Mouse (Mus musculus) limb, embryonic 10.5 days (tissue): ENCODE measurements around the gene Naa60. TPM values are rescaled to one million over a fixed set of nuclear protein-coding genes. Genes with fewer than 3 reads are reported as not detected.

Source experiments
- DNase-seq: peaks from one replicate; pipeline ENCODE4 v3.0.0-alpha.2; 2017; ENCODE audit warnings: low spot score
- H3K27ac ChIP-seq: fragments of 300-500 bp; sonication (generic); 2 replicates; pipeline ENCODE4 v1.5.1; 2016; ENCODE audit warnings: mild to moderate bottlenecking
- H3K27me3 ChIP-seq: fragments of 300-500 bp; sonication (generic); 2 replicates; pipeline ENCODE4 v1.6.1; 2016; ENCODE audit warnings: low read depth, mild to moderate bottlenecking; ENCODE audit not compliant: poor library complexity, severe bottlenecking
- H3K36me3 ChIP-seq: fragments of 300-500 bp; sonication (generic); 2 replicates; pipeline ENCODE4 v1.6.1; 2016; ENCODE audit warnings: mild to moderate bottlenecking, moderate library complexity
- H3K4me1 ChIP-seq: fragments of 300-500 bp; sonication (generic); 2 replicates; pipeline ENCODE4 v1.6.1; 2016
- H3K4me3 ChIP-seq: fragments of 300-500 bp; sonication (generic); 2 replicates; pipeline ENCODE4 v1.5.1; 2016; ENCODE audit warnings: mild to moderate bottlenecking, moderate library complexity
- H3K9me3 ChIP-seq: fragments of 300-500 bp; sonication (generic); replicated peaks from 2 replicates; pipeline ENCODE4 v1.6.1; 2016; ENCODE audit warnings: mild to moderate bottlenecking
- WGBS: fragments of 180-500 bp; shearing (Covaris S2); methylation state at CpG from one replicate; pipeline ENCODE4 v1.1.7; 2016; 5-methylcytosine and 5-hydroxymethylcytosine counted together
- polyA plus RNA-seq: library from polyadenylated mRNA; unstranded; fragments of >200 nt; fragmentation: Nextera tagmentation; extraction: Ambion mirVana; gene quantifications from 2 replicates; pipeline ENCODE4 v1.2.1, GENCODE M21; 2016

The Naa60 gene
- polyA plus RNA-seq, 1 experiment from 2014 or later: 58.0 TPM

GRCm38 (mm10) chr16:3852586-3852985 lies 19.6 kb upstream of the Naa60 start:
- Histone ChIP-seq H3K27ac (no peak overlapping the region), H3K4me3 (no peak overlapping the region), H3K4me1 (peaks cover 10% of the 10 kb centered on the region), H3K36me3 (no peaks in the 10 kb centered on the region), H3K27me3 (no peaks in the 10 kb centered on the region), H3K9me3 (no peaks in the 10 kb centered on the region)
- DNase-seq: peak; percentile 65
- 19% methylated on average over 12 of the region's 12 CpGs for WGBS

GRCm38 (mm10) chr16:3854437-3855182 lies 17.6 kb upstream of the Naa60 start:
- Histone ChIP-seq H3K27me3 (no peaks in the 10 kb centered on the region), H3K4me1 (peaks cover 6% of the 10 kb centered on the region; the same call in 1 of the 2 replicates), H3K27ac (no peak overlapping the region), H3K4me3 (no peak overlapping the region), H3K36me3 (no peaks in the 10 kb centered on the region), H3K9me3 (no peaks in the 10 kb centered on the region)
- WGBS: 71% methylated on average over 11 of the region's 11 CpGs
- no peak for DNase-seq

GRCm38 (mm10) chr16:3855776-3856175 lies 16.4 kb upstream of the Naa60 start:
- peaks cover 6% of the 10 kb centered on the region; the same call in 1 of the 2 replicates for H3K4me1 ChIP-seq
- H3K27ac ChIP-seq: no peak overlapping the region
- DNase-seq: no peak
- no peak overlapping the region for H3K4me3 ChIP-seq
- no peaks in the 10 kb centered on the region for H3K9me3 ChIP-seq
- H3K27me3 ChIP-seq: no peaks in the 10 kb centered on the region
- WGBS: 83% methylated on average over 1 of the region's 1 CpGs
- H3K36me3 ChIP-seq: peaks cover 4% of the 10 kb centered on the region

GRCm38 (mm10) chr16:3859254-3859653 lies 12.9 kb upstream of the Naa60 start:
- Histone ChIP-seq H3K27me3 (no peaks in the 10 kb centered on the region), H3K27ac (no peak overlapping the region), H3K36me3 (peaks cover 26% of the 10 kb centered on the region), H3K4me3 (no peak overlapping the region), H3K4me1 (no peaks in the 10 kb centered on the region), H3K9me3 (no peaks in the 10 kb centered on the region)
- no peak for DNase-seq
- whole genome bisulfite sequencing: 93% methylated on average over 4 of the region's 4 CpGs

GRCm38 (mm10) chr16:3871815-3872214 lies 360 bp upstream of the Naa60 start:
- WGBS: 1% methylated on average over 16 of the region's 16 CpGs
- Histone ChIP-seq H3K4me3 (peak overlapping the region; percentile 72), H3K9me3 (no peaks in the 10 kb centered on the region), H3K27ac (peak overlapping the region; percentile 87), H3K27me3 (no peaks in the 10 kb centered on the region), H3K4me1 (peaks cover 18% of the 10 kb centered on the region), H3K36me3 (peaks cover 15% of the 10 kb centered on the region)
- DNase-seq: no peak

- H3K36me3 ChIP-seq: peaks cover 13% of the 10 kb centered on the region
- DNase-seq: no peak
- H3K4me3 ChIP-seq: no peak overlapping the region
- H3K4me1 ChIP-seq: peaks cover 16% of the 10 kb centered on the region
- H3K27me3 ChIP-seq: no peaks in the 10 kb centered on the region
- no peaks in the 10 kb centered on the region for H3K9me3 ChIP-seq
- H3K27ac ChIP-seq: no peak overlapping the region
- 93% methylated on average over 4 of the region's 4 CpGs for WGBS
These were observed 4.2 kb downstream of the Naa60 start for GRCm38 (mm10) chr16:3876346-3876745.

- Histone ChIP-seq H3K27ac (peak within 1 kb of the TSS; percentile 92), H3K27me3 (no peaks in the 10 kb centered on the region), H3K4me1 (peaks cover 11% of the 10 kb centered on the region), H3K4me3 (peak within 1 kb of the TSS; percentile 96), H3K9me3 (no peaks in the 10 kb centered on the region), H3K36me3 (peaks cover 12% of the 10 kb centered on the region)
- WGBS: under 1% methylated on average over 88 of the region's 88 CpGs
- peak; percentile 94 for DNase-seq
These were observed 12.3 kb downstream of the Naa60 start, which contains the start of the genes Zfp597 and Gm20695 for GRCm38 (mm10) chr16:3884201-3885064. Gene Zfp597 (minus strand): TSS chr16:3884561. Gene Gm20695 (plus strand): TSS chr16:3884648.

GRCm38 (mm10) chr16:3885065-3885670 lies 13.0 kb downstream of the Naa60 start:
- WGBS: 7% methylated on average over 10 of the region's 10 CpGs
- peaks cover 11% of the 10 kb centered on the region for H3K4me1 ChIP-seq
- H3K36me3 ChIP-seq: peaks cover 9% of the 10 kb centered on the region
- H3K4me3 ChIP-seq: peak overlapping the region; percentile 96
- H3K27me3 ChIP-seq: no peaks in the 10 kb centered on the region
- H3K27ac ChIP-seq: peak overlapping the region; percentile 92
- no peak for DNase-seq
- H3K9me3 ChIP-seq: no peaks in the 10 kb centered on the region

GRCm38 (mm10) chr16:3891621-3892295 lies 19.6 kb downstream of the Naa60 start:
- Histone ChIP-seq H3K36me3 (peaks cover 22% of the 10 kb centered on the region), H3K27me3 (no peaks in the 10 kb centered on the region), H3K9me3 (no peaks in the 10 kb centered on the region), H3K4me3 (no peak overlapping the region), H3K4me1 (no peaks in the 10 kb centered on the region), H3K27ac (no peak overlapping the region)
- WGBS: 97% methylated on average over 14 of the region's 14 CpGs
- DNase-seq: no peak

GRCm38 (mm10) chr16:3893739-3894138 lies 21.6 kb downstream of the Naa60 start:
- Histone ChIP-seq H3K9me3 (no peaks in the 10 kb centered on the region), H3K27ac (no peak overlapping the region), H3K4me3 (no peak overlapping the region), H3K27me3 (no peaks in the 10 kb centered on the region), H3K4me1 (no peaks in the 10 kb centered on the region), H3K36me3 (peaks cover 39% of the 10 kb centered on the region)
- DNase-seq: no peak
- 74% methylated on average over 3 of the region's 3 CpGs for WGBS

GRCm38 (mm10) chr16:3895173-3895792 lies 23.1 kb downstream of the Naa60 start:
- 79% methylated on average over 9 of the region's 9 CpGs for WGBS
- Histone ChIP-seq H3K27ac (no peak overlapping the region), H3K27me3 (no peaks in the 10 kb centered on the region), H3K4me3 (no peak overlapping the region), H3K9me3 (no peaks in the 10 kb centered on the region), H3K4me1 (no peaks in the 10 kb centered on the region), H3K36me3 (peaks cover 53% of the 10 kb centered on the region)
- no peak for DNase-seq

- 84% methylated on average over 6 of the region's 6 CpGs for WGBS
- peaks cover 60% of the 10 kb centered on the region for H3K36me3 ChIP-seq
- H3K4me3 ChIP-seq: no peak overlapping the region
- no peaks in the 10 kb centered on the region for H3K4me1 ChIP-seq
- H3K9me3 ChIP-seq: no peaks in the 10 kb centered on the region
- no peak overlapping the region for H3K27ac ChIP-seq
- no peak for DNase-seq
- no peaks in the 10 kb centered on the region for H3K27me3 ChIP-seq
These were observed 23.9 kb downstream of the Naa60 start for GRCm38 (mm10) chr16:3896046-3896445.
